Mouse (Mus musculus) gastrocnemius, postnatal 14 days (tissue): ENCODE measurements around the gene Epha5. TPM values are rescaled to one million over a fixed set of nuclear protein-coding genes. Genes with fewer than 3 reads are reported as not detected.

Experiments
- DNase-seq: peaks from one replicate; pipeline ENCODE4 v3.0.0; 2021; ENCODE audit warnings: mixed read lengths
- intact Hi-C: fragments of 180-260 bp; cut with DNase I; formaldehyde crosslinking; loops from one replicate; pipeline ENCODE4 v1.15.1; 2025; ENCODE audit warnings: low total_unique reads
- total RNA-seq, 2 experiments: library from RNA; stranded (reverse); gene quantifications; 2 replicates each; pipeline ENCODE4 v1.2.3; 2021

Gene Epha5
- total RNA-seq, 2 experiments from 2014 or later = 0.09 to 0.57 TPM

- no peak for DNase-seq
- intact Hi-C loops = no loop called here
Observed at GRCm38 (mm10) chr5:84037250-84037963, 379.8 kb downstream of the Epha5 start.
